Mouse (Mus musculus) cortical plate, adult 2 months (tissue): ENCODE data around the gene C77080.

ENCODE experiments used
- CTCF ChIP-seq: fragments of 200-500 bp; IDR thresholded peaks from 2 replicates; pipeline ENCODE4 v1.5.1; 2011; ENCODE audit warnings: mild to moderate bottlenecking, control low read depth, low read length; ENCODE audit not compliant: insufficient read depth; ENCODE audit errors: extremely low read depth
- POLR2A ChIP-seq: fragments of 200-500 bp; IDR thresholded peaks from 2 replicates; pipeline ENCODE4 v1.6.1; 2011; ENCODE audit warnings: mild to moderate bottlenecking, low read length, control low read depth; ENCODE audit not compliant: insufficient read depth; ENCODE audit errors: extremely low read depth

- TF ChIP-seq CTCF = no peak
- no peak for TF ChIP-seq POLR2A
Measured at GRCm38 (mm10) chr4:129286001-129286682, 24.9 kb upstream of the C77080 start.
